Mouse (Mus musculus): Measurements from ENCODE around the gene Cebpzos. TPM values are rescaled to one million over a fixed set of nuclear protein-coding genes. Genes with fewer than 3 reads are reported as not detected.

The Cebpzos gene
- 113 and 115 TPM in 2 replicates for polyA plus RNA-seq (2015; fragmentation: Nextera tagmentation; extraction: Ambion mirVana)

GRCm38 (mm10) chr17:78916369-78916813 is at the start of gene Cebpzos:
Gene Cebpzos (plus strand): TSS chr17:78916500.
- ATAC-seq (ENCODE audit: insufficient read depth, low FRiP score, low read depth) = peak; percentile 95
- under 1% methylated on average over 37 of the region's 37 CpGs for WGBS

GRCm38 (mm10) chr17:78873886-78874285 is 42.4 kb upstream of the Cebpzos start:
- Histone ChIP-seq H3K4me3 (replicated peaks) (no peak overlapping the region), H3K27me3 (replicated peaks) (no peaks in the 10 kb centered on the region), H3K36me3 (peaks cover 6% of the 10 kb centered on the region; the same call in 1 of the 2 replicates), H3K4me2 (no peak overlapping the region), H3K9ac (no peak overlapping the region), H3K9me3 (no peaks in the 10 kb centered on the region), H3K4me1 (no peaks in the 10 kb centered on the region), H3K27ac (no peak overlapping the region)
- no peak for ATAC-seq (ENCODE audit: insufficient read depth, low FRiP score, low read depth)
- WGBS = 91% methylated on average over 6 of the region's 6 CpGs

More at GRCm38 (mm10) chr17:78916369-78916813, at the start of gene Cebpzos:
- no peaks in the 10 kb centered on the region for H3K9me3 ChIP-seq
- H3K4me3 ChIP-seq (replicated peaks) = peak within 1 kb of the TSS; percentile 60
- H3K36me3 ChIP-seq = peaks cover 8% of the 10 kb centered on the region; the same call in 1 of the 2 replicates
- peaks cover 5% of the 10 kb centered on the region; the same call in 1 of the 2 replicates for H3K4me1 ChIP-seq
- no peaks in the 10 kb centered on the region for H3K27me3 ChIP-seq (replicated peaks)
- H3K4me2 ChIP-seq = peak within 1 kb of the TSS; percentile 67
- H3K27ac ChIP-seq = peak within 1 kb of the TSS; percentile 90
- H3K9ac ChIP-seq = peak within 1 kb of the TSS; percentile 67

GRCm38 (mm10) chr17:78881878-78882304 is 34.4 kb upstream of the Cebpzos start:
- Histone ChIP-seq H3K27me3 (replicated peaks) (no peaks in the 10 kb centered on the region), H3K4me3 (replicated peaks) (peak overlapping the region; percentile 71), H3K9ac (peak overlapping the region; percentile 65), H3K4me1 (peaks cover 7% of the 10 kb centered on the region; the same call in 1 of the 2 replicates), H3K4me2 (peak overlapping the region; percentile 57), H3K27ac (peak overlapping the region; percentile 83), H3K36me3 (peaks cover 6% of the 10 kb centered on the region; the same call in 1 of the 2 replicates), H3K9me3 (no peaks in the 10 kb centered on the region)
- ATAC-seq (ENCODE audit: insufficient read depth, low FRiP score, low read depth) = peak; percentile 56
- WGBS = 14% methylated on average over 4 of the region's 7 CpGs

GRCm38 (mm10) chr17:78882401-78883112 is 33.7 kb upstream of the Cebpzos start, which contains the start of gene Eif2ak2:
Gene Eif2ak2 (minus strand): TSS chr17:78882573.
- ATAC-seq (ENCODE audit: insufficient read depth, low FRiP score, low read depth) = peak; percentile 98
- H3K9me3 ChIP-seq = no peaks in the 10 kb centered on the region
- peak within 1 kb of the TSS; percentile 83 for H3K27ac ChIP-seq
- WGBS = under 1% methylated on average over 28 of the region's 28 CpGs
- H3K4me1 ChIP-seq = peaks cover 7% of the 10 kb centered on the region; the same call in 1 of the 2 replicates
- no peaks in the 10 kb centered on the region for H3K27me3 ChIP-seq (replicated peaks)
- H3K4me3 ChIP-seq (replicated peaks) = peak within 1 kb of the TSS; percentile 71
- peak within 1 kb of the TSS; percentile 65 for H3K9ac ChIP-seq
- peak within 1 kb of the TSS; percentile 57 for H3K4me2 ChIP-seq
- 0 out of 2 replicates have a peak, but pooled peaks cover 3% of the 10 kb centered on the region for H3K36me3 ChIP-seq

- WGBS = 90% methylated on average over 4 of the region's 4 CpGs
- ATAC-seq (ENCODE audit: insufficient read depth, low FRiP score, low read depth) = no peak
- no peak overlapping the region for H3K9ac ChIP-seq
Observed at GRCm38 (mm10) chr17:78883291-78883690, 33.0 kb upstream of the Cebpzos start.

GRCm38 (mm10) chr17:78885286-78886065 is 30.8 kb upstream of the Cebpzos start:
- no peak overlapping the region for H3K4me3 ChIP-seq (replicated peaks)
- no peaks in the 10 kb centered on the region for H3K9me3 ChIP-seq
- no peak overlapping the region for H3K27ac ChIP-seq
- H3K4me2 ChIP-seq = no peak overlapping the region
- H3K36me3 ChIP-seq = 0 out of 2 replicates have a peak, but pooled peaks cover 3% of the 10 kb centered on the region
- ATAC-seq (ENCODE audit: insufficient read depth, low FRiP score, low read depth) = no peak
- no peak overlapping the region for H3K9ac ChIP-seq
- H3K4me1 ChIP-seq = peaks cover 7% of the 10 kb centered on the region; the same call in 1 of the 2 replicates
- no peaks in the 10 kb centered on the region for H3K27me3 ChIP-seq (replicated peaks)
- 85% methylated on average over 5 of the region's 5 CpGs for WGBS

More at GRCm38 (mm10) chr17:78883291-78883690, 33.0 kb upstream of the Cebpzos start:
- Histone ChIP-seq H3K36me3 (0 out of 2 replicates have a peak, but pooled peaks cover 3% of the 10 kb centered on the region), H3K27me3 (replicated peaks) (no peaks in the 10 kb centered on the region), H3K4me1 (peaks cover 7% of the 10 kb centered on the region; the same call in 1 of the 2 replicates), H3K9me3 (no peaks in the 10 kb centered on the region), H3K4me2 (no peak overlapping the region), H3K27ac (no peak overlapping the region), H3K4me3 (replicated peaks) (no peak overlapping the region)

GRCm38 (mm10) chr17:78888554-78888953 is 27.7 kb upstream of the Cebpzos start:
- Histone ChIP-seq H3K4me3 (replicated peaks) (no peak overlapping the region), H3K27me3 (replicated peaks) (no peaks in the 10 kb centered on the region), H3K4me1 (no peaks in the 10 kb centered on the region), H3K9ac (no peak overlapping the region), H3K9me3 (no peaks in the 10 kb centered on the region), H3K4me2 (no peak overlapping the region), H3K36me3 (0 out of 2 replicates have a peak, but pooled peaks cover 3% of the 10 kb centered on the region), H3K27ac (no peak overlapping the region)
- ATAC-seq (ENCODE audit: insufficient read depth, low FRiP score, low read depth) = no peak
- WGBS = 80% methylated on average over 4 of the region's 4 CpGs

GRCm38 (mm10) chr17:78889184-78889583 is 27.1 kb upstream of the Cebpzos start:
- no peak for ATAC-seq (ENCODE audit: insufficient read depth, low FRiP score, low read depth)
- Histone ChIP-seq H3K4me2 (no peak overlapping the region), H3K36me3 (0 out of 2 replicates have a peak, but pooled peaks cover 3% of the 10 kb centered on the region), H3K4me3 (replicated peaks) (no peak overlapping the region), H3K27me3 (replicated peaks) (no peaks in the 10 kb centered on the region), H3K9me3 (no peaks in the 10 kb centered on the region), H3K4me1 (no peaks in the 10 kb centered on the region), H3K27ac (no peak overlapping the region), H3K9ac (no peak overlapping the region)
- WGBS = 57% methylated on average over 3 of the region's 3 CpGs

GRCm38 (mm10) chr17:78891020-78891419 is 25.3 kb upstream of the Cebpzos start:
- H3K9me3 ChIP-seq = no peaks in the 10 kb centered on the region
- H3K4me2 ChIP-seq = no peak overlapping the region
- no peak overlapping the region for H3K9ac ChIP-seq
- ATAC-seq (ENCODE audit: insufficient read depth, low FRiP score, low read depth) = no peak
- no peaks in the 10 kb centered on the region for H3K27me3 ChIP-seq (replicated peaks)
- H3K4me3 ChIP-seq (replicated peaks) = no peak overlapping the region
- 75% methylated on average over 9 of the region's 9 CpGs for WGBS
- H3K4me1 ChIP-seq = no peaks in the 10 kb centered on the region
- no peaks in the 10 kb centered on the region for H3K36me3 ChIP-seq
- H3K27ac ChIP-seq = no peak overlapping the region

- Histone ChIP-seq H3K4me3 (replicated peaks) (no peak overlapping the region), H3K9ac (no peak overlapping the region), H3K4me1 (no peaks in the 10 kb centered on the region), H3K27ac (no peak overlapping the region), H3K4me2 (no peak overlapping the region), H3K27me3 (replicated peaks) (no peaks in the 10 kb centered on the region), H3K9me3 (no peaks in the 10 kb centered on the region), H3K36me3 (no peaks in the 10 kb centered on the region)
- 79% methylated on average over 7 of the region's 7 CpGs for WGBS
- ATAC-seq (ENCODE audit: insufficient read depth, low FRiP score, low read depth) = no peak; the same call in 1 of the 2 replicates
Observed at GRCm38 (mm10) chr17:78894991-78895390, 21.3 kb upstream of the Cebpzos start.

- no peak overlapping the region for H3K27ac ChIP-seq
- H3K9me3 ChIP-seq = no peaks in the 10 kb centered on the region
- 16% methylated on average over 8 of the region's 8 CpGs for whole genome bisulfite sequencing
- no peaks in the 10 kb centered on the region for H3K27me3 ChIP-seq (replicated peaks)
- H3K36me3 ChIP-seq = no peaks in the 10 kb centered on the region
- no peak overlapping the region for H3K9ac ChIP-seq
- H3K4me3 ChIP-seq (replicated peaks) = peak overlapping the region; percentile 23; the same call in 1 of the 2 replicates
- no peaks in the 10 kb centered on the region for H3K4me1 ChIP-seq
- ATAC-seq (ENCODE audit: insufficient read depth, low FRiP score, low read depth) = no peak
- peak overlapping the region; percentile 51 for H3K4me2 ChIP-seq
Observed at GRCm38 (mm10) chr17:78895394-78895793, 20.9 kb upstream of the Cebpzos start.

Measured in stomach, embryonic 15.5 days (tissue).